Mouse (Mus musculus): ENCODE data around the gene Wdhd1.
"Not testable (repeated sequence)": the region's sequence is repeated elsewhere in the genome, so short reads cannot be mapped to it uniquely, and the experiment has no call there.

Wdhd1 gene

GRCm38 (mm10) chr14:47276637-47277393, at the start of gene Wdhd1, which contains the start of gene Socs4:
Gene Wdhd1, minus strand, starts transcription at chr14:47276857.
Gene Socs4, plus strand, starts transcription at chr14:47276931.
- peak; percentile 93 to 97 for DNase-seq

- no peak for DNase-seq
Measured at GRCm38 (mm10) chr14:47325965-47326761, 49.5 kb upstream of the Wdhd1 start.

GRCm38 (mm10) chr14:47321581-47321980, 44.9 kb upstream of the Wdhd1 start:
- not testable (repeated sequence) for DNase-seq

GRCm38 (mm10) chr14:47319362-47319761, 42.7 kb upstream of the Wdhd1 start:
- DNase-seq, result no peak

GRCm38 (mm10) chr14:47310342-47311181, 33.9 kb upstream of the Wdhd1 start:
- no peak for DNase-seq

- DNase-seq, result no peak
Measured at GRCm38 (mm10) chr14:47309061-47309460, 32.4 kb upstream of the Wdhd1 start.

- no peak for DNase-seq
Measured at GRCm38 (mm10) chr14:47307669-47308068, 31.0 kb upstream of the Wdhd1 start.

- no peak for DNase-seq
Measured at GRCm38 (mm10) chr14:47305933-47306332, 29.3 kb upstream of the Wdhd1 start.

- no peak for DNase-seq
Measured at GRCm38 (mm10) chr14:47304814-47305405, 28.3 kb upstream of the Wdhd1 start.

- DNase-seq, result no peak
Measured at GRCm38 (mm10) chr14:47302885-47303680, 26.4 kb upstream of the Wdhd1 start.

- peak in 1 of 2 experiments; percentile 30 for DNase-seq
Measured at GRCm38 (mm10) chr14:47298819-47299261, 22.2 kb upstream of the Wdhd1 start.

- DNase-seq, result peak; percentile 29 to 67
Measured at GRCm38 (mm10) chr14:47298408-47298792, 21.7 kb upstream of the Wdhd1 start.

- DNase-seq, result peak; percentile 90 to 93
Measured at GRCm38 (mm10) chr14:47297785-47298407, 21.2 kb upstream of the Wdhd1 start, which contains the start of gene Mapk1ip1l. Gene Mapk1ip1l, plus strand, starts transcription at chr14:47298266.

GRCm38 (mm10) chr14:47296232-47296631, 19.6 kb upstream of the Wdhd1 start:
- DNase-seq, result peak; percentile 24 to 47

- DNase-seq, result no peak
Measured at GRCm38 (mm10) chr14:47294136-47294535, 17.5 kb upstream of the Wdhd1 start.

- DNase-seq, result no peak
Measured at GRCm38 (mm10) chr14:47291772-47292171, 15.1 kb upstream of the Wdhd1 start.

- DNase-seq, result no peak
Measured at GRCm38 (mm10) chr14:47287021-47287420, 10.4 kb upstream of the Wdhd1 start.

GRCm38 (mm10) chr14:47286215-47286614, 9.6 kb upstream of the Wdhd1 start:
- DNase-seq, result no peak

GRCm38 (mm10) chr14:47285271-47285670, 8.6 kb upstream of the Wdhd1 start:
- no peak for DNase-seq

GRCm38 (mm10) chr14:47283568-47283967, 6.9 kb upstream of the Wdhd1 start:
- peak in 1 of 2 experiments; percentile 14 for DNase-seq

- no peak for DNase-seq
Measured at GRCm38 (mm10) chr14:47281535-47281934, 4.9 kb upstream of the Wdhd1 start.

Measured in kidney, postnatal 25 days (tissue).